Mouse (Mus musculus): ENCODE data around the gene AU015836.
"Not testable (repeated sequence)": the region's sequence is repeated elsewhere in the genome, so short reads cannot be mapped to it uniquely, and the experiment has no call there.

The AU015836 gene

DNA sequence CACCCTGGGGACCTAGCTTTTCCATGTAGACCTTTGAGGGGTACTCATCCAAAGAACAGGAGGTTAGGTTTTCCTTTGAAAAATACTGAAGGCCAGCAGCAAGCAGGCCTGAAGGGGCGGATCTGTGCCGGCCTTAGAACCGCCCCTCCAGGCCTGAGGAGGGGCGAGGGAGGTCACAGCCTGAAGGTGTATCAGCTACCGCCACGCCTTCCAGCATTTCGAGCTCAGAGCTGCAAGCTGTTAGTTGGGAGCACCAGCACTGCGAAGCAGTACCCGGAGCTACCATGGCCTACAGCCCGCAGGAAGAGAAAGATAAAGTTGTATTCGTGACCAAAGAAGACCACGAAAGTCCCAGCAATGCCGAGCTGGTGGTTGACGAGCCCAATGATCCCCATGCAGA is at the start of gene AU015836:
Gene AU015836, plus strand, starts transcription at position 216 of the 400 bp plus-strand sequence.
- CTCF ChIA-PET: no interaction called here

DNA sequence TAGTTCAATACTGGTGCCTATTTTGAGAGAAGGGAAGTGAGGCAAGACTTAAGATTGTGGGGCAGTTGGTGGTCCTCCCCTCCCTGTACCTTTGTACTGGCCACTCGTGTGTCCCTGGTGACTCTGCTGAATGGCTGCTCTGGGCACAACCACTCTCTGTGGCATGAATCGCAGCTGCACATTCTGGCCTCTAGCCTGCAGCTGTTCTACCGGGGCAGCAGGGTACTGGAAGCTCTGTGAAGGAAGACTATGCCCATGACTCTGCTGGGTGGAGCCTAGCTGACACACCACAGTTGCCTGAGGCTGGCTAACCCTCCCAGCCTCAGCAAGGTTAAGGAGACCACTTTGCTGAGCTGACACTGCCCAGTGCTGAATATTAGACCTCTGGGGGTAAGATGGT is 49.4 kb upstream of the AU015836 start:
- CTCF ChIA-PET: no interaction called here

DNA sequence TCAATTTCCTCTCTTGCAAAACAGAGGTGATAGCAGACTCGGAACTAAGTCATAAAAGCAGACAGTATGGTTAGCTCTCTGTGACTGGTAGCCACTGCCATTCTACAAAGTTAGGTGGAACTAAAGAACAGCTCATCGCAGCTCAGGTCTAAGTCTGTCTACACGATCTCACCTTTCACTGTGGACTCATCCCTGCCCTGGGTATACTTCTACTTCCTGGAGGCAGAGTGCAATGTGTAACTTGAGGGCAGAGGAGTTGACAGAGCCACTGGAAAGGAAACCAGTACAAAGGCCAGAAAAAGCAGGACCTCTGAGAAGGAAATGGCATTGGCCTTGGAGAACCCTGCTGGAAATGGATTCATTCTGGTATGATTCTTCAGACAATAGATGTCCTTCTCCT is 40.1 kb upstream of the AU015836 start:
- CTCF ChIA-PET: no interaction called here

DNA sequence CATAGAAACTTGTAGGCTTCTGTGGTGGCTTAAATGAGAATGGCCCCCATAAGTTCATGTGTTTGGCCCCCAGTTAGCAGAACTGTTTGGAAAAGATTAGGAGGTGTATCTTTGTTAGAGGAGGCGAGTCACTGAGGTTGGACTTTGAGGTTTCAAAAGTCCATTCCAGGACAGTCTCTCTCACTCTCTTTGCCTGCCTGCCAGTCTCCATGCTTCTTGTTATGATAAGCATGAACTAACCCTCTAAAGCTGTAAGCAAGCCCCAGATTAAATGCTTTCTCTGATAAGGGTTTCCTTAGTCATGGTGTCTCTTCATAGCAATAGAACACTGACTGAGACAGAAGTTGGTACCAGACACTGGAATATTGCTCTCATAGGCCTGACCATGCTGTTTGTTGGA is 39.7 kb upstream of the AU015836 start:
- CTCF ChIA-PET: no interaction called here

DNA sequence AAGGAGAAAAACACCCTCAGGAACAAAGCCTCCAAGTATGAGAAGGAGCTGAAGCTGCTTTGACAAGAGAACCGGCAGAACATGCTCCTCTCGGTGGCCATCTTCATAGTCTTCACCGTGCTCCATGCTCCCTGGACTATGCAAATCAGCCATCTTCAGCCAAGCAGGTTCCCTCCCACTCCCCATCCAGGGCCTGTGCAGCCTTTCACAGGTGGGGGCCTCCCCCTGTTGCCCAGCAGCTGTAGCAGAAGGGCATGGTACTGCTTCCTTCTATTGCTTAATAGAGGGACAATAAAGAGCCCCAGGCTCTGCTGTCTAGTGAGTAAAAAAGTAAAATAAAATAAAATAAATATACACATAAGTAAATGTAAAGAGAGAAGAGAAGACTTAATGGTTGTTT is 36.8 kb upstream of the AU015836 start:
- CTCF ChIA-PET: no interaction called here

DNA sequence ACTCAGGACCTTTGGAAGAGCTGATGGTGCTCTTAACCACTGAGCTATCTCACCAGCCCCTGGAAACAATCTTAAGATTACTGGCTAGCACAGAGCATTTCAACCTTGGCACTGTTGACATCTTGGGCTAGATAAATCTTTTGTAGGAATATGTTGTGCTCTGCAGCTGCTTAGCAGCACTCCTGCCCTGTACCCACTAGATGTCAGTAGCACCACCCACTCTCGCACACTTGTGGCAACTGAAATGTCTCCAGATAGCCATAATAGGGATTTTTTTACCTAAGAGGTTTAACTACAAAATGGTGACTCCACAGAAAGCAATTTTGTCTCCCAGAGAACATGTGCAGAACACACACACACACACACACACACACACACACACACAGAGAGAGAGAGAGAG is 11.7 kb upstream of the AU015836 start:
- CTCF ChIA-PET: no interaction called here

- CTCF ChIA-PET: no interaction called here
Observed at GRCm38 (mm10) chrX:93958502-93958901, 10.0 kb upstream of the AU015836 start.

DNA sequence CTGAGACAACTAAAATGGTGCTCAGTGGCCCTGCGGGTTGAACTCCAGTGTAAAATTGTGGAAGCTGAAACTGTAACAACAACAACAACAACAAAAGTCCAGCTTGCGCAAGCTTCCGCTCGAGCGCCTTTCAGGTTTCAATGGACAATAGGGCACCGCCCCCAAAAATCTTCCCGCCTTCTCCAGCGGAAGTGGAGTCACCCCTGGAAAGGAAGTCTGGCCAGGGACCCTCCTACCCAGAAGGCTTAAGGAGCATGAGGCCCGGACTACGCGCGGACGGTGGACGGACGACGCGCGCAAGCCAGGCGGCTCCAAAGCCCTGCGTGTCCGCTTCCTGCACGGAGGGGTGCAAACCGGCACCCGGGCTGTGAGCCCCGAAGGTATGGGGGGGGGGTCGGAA is 11.9 kb downstream of the AU015836 start:
- CTCF ChIA-PET: no interaction called here

GRCm38 (mm10) chrX:93982193-93982592 is 13.7 kb downstream of the AU015836 start:
- CTCF ChIA-PET: no interaction called here

GRCm38 (mm10) chrX:93985096-93985495 is 16.6 kb downstream of the AU015836 start:
- CTCF ChIA-PET: not testable (repeated sequence)

DNA sequence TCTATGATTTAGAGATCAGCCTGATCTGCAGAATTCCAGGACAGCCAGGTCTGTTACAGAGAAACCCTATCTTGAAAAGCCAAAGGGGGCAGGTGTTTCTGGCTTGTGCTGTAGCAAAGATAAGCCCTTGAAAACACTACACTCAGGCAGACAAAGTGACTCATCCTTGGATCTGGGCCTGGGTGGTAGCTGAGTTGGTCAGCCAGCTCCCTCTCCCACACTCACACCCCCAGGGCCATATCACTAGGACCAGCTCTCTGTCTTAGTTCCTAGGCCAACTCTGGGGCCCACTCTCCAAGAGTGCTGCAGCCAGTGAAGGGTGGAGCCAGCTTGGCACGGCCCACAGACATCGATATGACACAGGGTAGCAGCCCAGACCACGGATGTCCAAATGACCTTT is 38.5 kb downstream of the AU015836 start:
- CTCF ChIA-PET: no interaction called here

DNA sequence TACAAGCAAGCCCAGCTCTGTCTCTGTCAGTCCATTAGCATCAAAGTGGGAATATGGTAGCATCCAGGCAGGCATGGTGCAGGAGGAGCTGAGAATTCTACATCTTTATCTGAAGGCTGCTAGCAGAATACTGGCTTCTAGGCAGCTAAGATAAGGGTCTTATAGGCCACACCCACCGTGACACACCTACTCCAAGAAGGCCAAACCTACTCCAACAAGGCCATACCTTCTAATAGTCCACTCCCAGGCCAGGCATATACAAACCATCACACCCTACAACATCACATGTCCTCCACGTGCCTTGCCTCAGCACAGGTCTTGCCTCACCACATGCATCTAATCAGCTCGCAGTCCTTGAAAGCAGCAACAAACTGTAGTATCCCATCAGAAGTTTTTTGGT is 41.0 kb downstream of the AU015836 start:
- CTCF ChIA-PET: no interaction called here

- CTCF ChIA-PET: no interaction called here
Observed at GRCm38 (mm10) chrX:94011656-94012173, 43.3 kb downstream of the AU015836 start.

- CTCF ChIA-PET: no interaction called here
Observed at GRCm38 (mm10) chrX:94012479-94013167, 44.2 kb downstream of the AU015836 start.

- CTCF ChIA-PET: no interaction called here
Observed at GRCm38 (mm10) chrX:94016891-94017290, 48.4 kb downstream of the AU015836 start.

GRCm38 (mm10) chrX:94022264-94022874 is 53.9 kb downstream of the AU015836 start:
- CTCF ChIA-PET: no interaction called here
